Mouse (Mus musculus) intestine, embryonic 16.5 days (tissue): ENCODE data around the gene Gm17018. TPM values are rescaled to one million over a fixed set of nuclear protein-coding genes. Genes with fewer than 3 reads are reported as not detected.

ENCODE experiments used
- ATAC-seq: fragments of 200-750 bp; cut with Nextera tagmentation; 2 replicates; pipeline ENCODE4 v1.8.0; 2017; ENCODE audit warnings: moderate TSS enrichment, moderate library complexity
- H3K27ac ChIP-seq: fragments of 300-500 bp; sonication (generic); 2 replicates; pipeline ENCODE4 v1.5.1; 2014; ENCODE audit warnings: mild to moderate bottlenecking, low read length
- H3K27me3 ChIP-seq: fragments of 300-500 bp; sonication (generic); replicated peaks from 2 replicates; pipeline ENCODE4 v1.6.1; 2014; ENCODE audit warnings: low read length, control low read depth, mixed read lengths; ENCODE audit not compliant: control insufficient read depth, insufficient read depth
- H3K36me3 ChIP-seq: fragments of 300-500 bp; sonication (generic); 2 replicates; pipeline ENCODE4 v1.6.1; 2014; ENCODE audit warnings: low read length, control low read depth; ENCODE audit not compliant: control insufficient read depth, insufficient read depth
- H3K4me1 ChIP-seq: fragments of 300-500 bp; sonication (generic); 2 replicates; pipeline ENCODE4 v1.6.1; 2014; ENCODE audit warnings: low read length, control low read depth, mixed read lengths; ENCODE audit not compliant: control insufficient read depth, insufficient read depth
- H3K4me2 ChIP-seq: fragments of 300-500 bp; sonication (generic); 2 replicates; pipeline ENCODE4 v1.6.1; 2014; ENCODE audit warnings: low read depth, low read length, control low read depth
- H3K4me3 ChIP-seq: fragments of 300-500 bp; sonication (generic); 2 replicates; pipeline ENCODE4 v1.5.1; 2014; ENCODE audit warnings: mild to moderate bottlenecking, low read length
- H3K9ac ChIP-seq: fragments of 300-500 bp; sonication (generic); 2 replicates; pipeline ENCODE4 v1.6.1; 2014; ENCODE audit warnings: low read depth, low read length
- H3K9me3 ChIP-seq: fragments of 300-500 bp; sonication (generic); 2 replicates; pipeline ENCODE4 v1.6.1; 2016; ENCODE audit warnings: low read length, control low read depth; ENCODE audit not compliant: control insufficient read depth
- WGBS: fragments of 180-500 bp; shearing (Covaris S2); extraction: QIAGEN DNeasy Blood & Tissue Kit; methylation state at CpG from one replicate; pipeline ENCODE4 v1.1.7; 2014; 5-methylcytosine and 5-hydroxymethylcytosine counted together
- polyA plus RNA-seq: library from polyadenylated mRNA; unstranded; fragments of >200 nt; fragmentation: Nextera tagmentation; extraction: Ambion mirVana; gene quantifications from 2 replicates; pipeline ENCODE4 v1.2.1, GENCODE M21; 2015

The Gm17018 gene
- polyA plus RNA-seq, 1 experiment from 2014 or later: 34.6 TPM

DNA sequence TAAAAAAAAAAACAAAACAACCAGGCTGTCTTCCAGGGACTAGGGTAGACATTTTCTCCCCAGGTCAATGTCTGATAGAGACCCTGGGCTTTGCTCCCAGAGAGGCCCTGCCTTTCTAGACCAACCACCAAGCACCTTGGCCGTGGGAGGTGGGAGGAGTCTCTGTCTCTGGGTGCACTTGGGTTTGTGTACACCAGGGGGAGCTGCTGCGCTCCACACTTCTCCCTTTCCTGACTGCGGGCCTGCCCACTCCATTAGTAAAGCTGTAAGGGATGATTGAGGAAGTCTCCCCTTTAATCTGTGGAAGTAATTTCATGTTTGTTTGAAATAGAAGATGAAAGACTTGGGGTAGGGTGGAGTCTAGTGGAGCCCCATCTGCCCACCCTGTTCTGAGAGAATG, 20.8 kb downstream of the Gm17018 start:
- H3K4me3 ChIP-seq: no peak overlapping the region
- H3K9me3 ChIP-seq: no peaks in the 10 kb centered on the region
- H3K4me1 ChIP-seq: peaks cover 12% of the 10 kb centered on the region
- H3K27ac ChIP-seq: no peak overlapping the region
- H3K9ac ChIP-seq: no peak overlapping the region
- no peak for ATAC-seq
- no peak overlapping the region for H3K4me2 ChIP-seq
- WGBS: 58% methylated on average over 3 of the region's 3 CpGs
- H3K36me3 ChIP-seq: 0 out of 2 replicates have a peak, but pooled peaks cover 9% of the 10 kb centered on the region
- no peaks in the 10 kb centered on the region for H3K27me3 ChIP-seq

DNA sequence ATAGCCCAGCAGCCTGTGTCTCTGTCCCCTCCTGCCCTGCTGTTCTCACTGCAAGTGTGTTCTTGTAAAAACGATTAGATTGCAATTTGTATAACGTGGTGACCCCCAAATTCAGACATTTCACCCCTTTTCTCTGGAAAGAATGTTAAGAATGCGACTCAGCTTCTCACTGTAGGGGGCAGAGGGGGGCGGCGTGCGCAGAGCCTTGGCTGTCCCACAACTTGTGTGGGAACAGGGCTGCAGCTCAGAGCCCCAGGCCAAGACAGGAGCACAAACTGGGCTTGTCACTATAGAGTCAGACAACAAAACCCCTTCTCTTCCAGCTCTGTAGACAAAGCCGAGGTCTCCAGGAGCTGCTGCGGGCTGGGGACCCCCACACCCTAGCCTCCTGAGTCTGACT, 21.7 kb downstream of the Gm17018 start:
- H3K4me3 ChIP-seq: no peak overlapping the region
- no peak for ATAC-seq
- 0 out of 2 replicates have a peak, but pooled peaks cover 4% of the 10 kb centered on the region for H3K4me1 ChIP-seq
- no peak overlapping the region for H3K9ac ChIP-seq
- H3K4me2 ChIP-seq: no peak overlapping the region
- H3K27me3 ChIP-seq: no peaks in the 10 kb centered on the region
- 0 out of 2 replicates have a peak, but pooled peaks cover 9% of the 10 kb centered on the region for H3K36me3 ChIP-seq
- WGBS: 35% methylated on average over 8 of the region's 8 CpGs
- no peak overlapping the region for H3K27ac ChIP-seq
- no peaks in the 10 kb centered on the region for H3K9me3 ChIP-seq

DNA sequence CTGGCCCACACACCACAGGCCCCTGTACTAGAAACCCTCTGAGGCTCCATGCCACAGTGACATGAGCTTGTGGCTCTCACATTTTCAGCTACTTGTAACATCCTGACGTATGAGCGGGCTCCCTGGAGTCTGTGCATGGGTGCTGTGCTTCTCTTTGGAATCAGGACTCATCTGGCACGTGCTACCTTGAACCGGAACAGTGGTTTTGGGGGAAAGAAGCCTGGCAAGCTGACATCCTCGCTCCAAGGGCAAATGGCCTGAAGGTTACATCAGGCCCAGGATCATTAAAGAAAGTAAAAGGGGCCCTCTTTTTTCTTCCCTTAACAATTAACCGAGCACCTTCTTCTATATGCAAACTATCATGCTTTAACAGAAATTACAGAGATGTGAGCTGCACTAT, 22.7 kb downstream of the Gm17018 start:
- WGBS: 88% methylated on average over 6 of the region's 6 CpGs
- no peak overlapping the region for H3K4me2 ChIP-seq

DNA sequence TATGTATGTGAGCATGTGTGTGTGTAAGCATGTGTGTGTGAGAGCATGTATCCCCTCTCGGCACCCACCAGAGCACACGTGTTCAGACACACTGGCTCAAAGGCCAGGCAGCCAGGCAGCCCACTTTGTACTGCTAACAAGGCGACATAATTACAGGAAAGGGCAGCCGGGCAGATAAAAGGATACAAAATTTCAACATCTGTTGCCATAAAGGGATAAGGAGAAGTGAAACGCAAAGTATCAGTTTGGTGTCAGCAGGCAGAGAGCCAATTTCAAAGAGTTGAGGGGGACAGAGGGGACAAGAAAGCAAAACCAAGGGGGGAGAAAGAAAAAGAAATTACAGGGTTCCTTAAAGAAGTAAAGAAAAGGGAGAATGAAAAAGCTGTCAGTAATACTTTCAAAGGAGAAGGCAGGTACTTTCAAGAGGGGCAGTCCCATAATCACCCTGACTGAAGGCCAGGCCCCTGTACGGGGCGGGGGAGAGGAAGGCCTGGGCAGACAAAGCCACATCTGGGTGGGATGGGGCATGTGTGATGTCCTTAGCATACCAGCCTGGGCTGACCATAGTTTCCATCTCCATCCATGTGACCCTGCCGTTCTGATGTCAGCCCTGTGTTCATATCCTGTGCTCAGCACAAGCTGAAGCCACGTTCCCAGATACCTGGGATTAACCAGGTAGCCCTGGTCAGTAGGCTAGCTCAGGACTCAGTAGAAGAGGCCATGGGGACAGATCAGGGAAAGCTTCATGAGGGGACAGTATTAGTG, 24.6 kb downstream of the Gm17018 start:
- H3K4me3 ChIP-seq: no peak overlapping the region
- no peak overlapping the region for H3K27ac ChIP-seq
- H3K36me3 ChIP-seq: no peaks in the 10 kb centered on the region
- ATAC-seq: no peak
- no peaks in the 10 kb centered on the region for H3K9me3 ChIP-seq
- WGBS: 72% methylated on average over 9 of the region's 9 CpGs
- H3K27me3 ChIP-seq: no peaks in the 10 kb centered on the region
- no peak overlapping the region for H3K9ac ChIP-seq
- H3K4me1 ChIP-seq: no peaks in the 10 kb centered on the region
- H3K4me2 ChIP-seq: no peak overlapping the region

More for the DNA sequence above, 22.7 kb downstream of the Gm17018 start:
- Histone ChIP-seq H3K9me3 (no peaks in the 10 kb centered on the region), H3K27me3 (no peaks in the 10 kb centered on the region), H3K27ac (no peak overlapping the region), H3K36me3 (0 out of 2 replicates have a peak, but pooled peaks cover 4% of the 10 kb centered on the region), H3K9ac (no peak overlapping the region), H3K4me1 (no peaks in the 10 kb centered on the region), H3K4me3 (no peak overlapping the region)
- no peak for ATAC-seq

DNA sequence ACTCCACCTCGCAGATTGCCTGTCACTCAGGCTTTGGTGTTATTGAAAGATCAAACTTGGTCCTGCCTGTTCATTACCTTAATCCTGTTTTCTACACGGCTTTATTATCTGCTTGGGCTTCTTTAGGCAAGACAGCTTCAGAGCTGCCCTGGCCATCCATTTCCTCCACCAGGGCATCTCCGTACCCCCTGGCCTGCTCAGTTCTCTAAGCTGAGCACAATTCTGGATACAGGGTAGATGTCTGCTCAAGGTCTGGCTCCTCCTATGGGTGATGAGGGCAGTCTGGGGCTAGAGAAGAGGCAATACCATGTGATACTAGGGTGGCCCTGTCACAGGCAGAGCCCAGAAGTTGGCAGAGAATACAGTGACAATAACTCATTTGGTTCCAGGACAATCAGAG, 26.4 kb downstream of the Gm17018 start:
- H3K4me3 ChIP-seq: no peak overlapping the region
- H3K27me3 ChIP-seq: no peaks in the 10 kb centered on the region
- H3K4me2 ChIP-seq: no peak overlapping the region
- ATAC-seq: no peak
- no peak overlapping the region for H3K9ac ChIP-seq
- H3K36me3 ChIP-seq: no peaks in the 10 kb centered on the region
- no peak overlapping the region for H3K27ac ChIP-seq
- peaks cover 4% of the 10 kb centered on the region for H3K4me1 ChIP-seq
- no peaks in the 10 kb centered on the region for H3K9me3 ChIP-seq
- WGBS: 81% methylated on average over 3 of the region's 3 CpGs

DNA sequence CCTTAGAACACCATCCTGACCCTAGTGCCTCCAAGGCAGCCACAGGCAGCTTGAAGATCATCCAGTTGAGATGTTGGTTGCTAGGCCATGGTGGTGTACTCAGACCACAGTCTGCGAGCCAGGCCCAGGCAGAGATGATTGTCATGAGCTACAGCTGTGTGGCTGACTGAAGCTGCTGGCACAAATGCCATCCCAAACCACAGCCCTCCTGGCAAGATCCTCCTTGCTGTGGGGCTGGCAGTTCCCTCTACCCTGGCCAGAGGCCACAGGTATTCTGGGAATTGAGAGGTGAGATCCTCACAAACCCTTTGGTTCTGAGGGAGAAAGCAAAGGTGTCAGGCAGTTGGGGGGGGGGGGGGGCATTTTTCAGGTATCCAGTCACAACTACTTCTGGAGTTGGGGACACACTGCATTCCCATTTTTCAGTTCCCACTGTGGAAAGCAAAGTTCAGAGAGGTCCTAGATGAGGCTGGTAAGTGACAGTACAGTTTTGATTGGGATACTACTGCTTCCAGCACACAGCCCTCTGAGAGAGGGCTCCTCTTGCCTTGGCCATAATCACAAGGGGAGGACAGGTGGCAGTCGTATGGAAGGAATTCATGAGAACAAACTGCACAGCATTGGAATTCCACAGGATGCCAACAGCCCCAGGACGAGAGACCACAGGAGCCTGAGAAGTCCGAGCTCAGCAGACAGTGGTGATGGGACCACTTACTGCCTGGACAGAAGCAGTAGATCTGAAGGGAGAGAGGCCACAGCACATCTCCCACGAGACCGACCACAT, 27.3 kb downstream of the Gm17018 start:
- Histone ChIP-seq H3K27ac (no peak overlapping the region), H3K4me3 (no peak overlapping the region), H3K27me3 (no peaks in the 10 kb centered on the region), H3K9me3 (no peaks in the 10 kb centered on the region), H3K9ac (no peak overlapping the region), H3K4me2 (no peak overlapping the region), H3K4me1 (peaks cover 6% of the 10 kb centered on the region), H3K36me3 (no peaks in the 10 kb centered on the region)
- ATAC-seq: no peak
- WGBS: 88% methylated on average over 6 of the region's 6 CpGs

DNA sequence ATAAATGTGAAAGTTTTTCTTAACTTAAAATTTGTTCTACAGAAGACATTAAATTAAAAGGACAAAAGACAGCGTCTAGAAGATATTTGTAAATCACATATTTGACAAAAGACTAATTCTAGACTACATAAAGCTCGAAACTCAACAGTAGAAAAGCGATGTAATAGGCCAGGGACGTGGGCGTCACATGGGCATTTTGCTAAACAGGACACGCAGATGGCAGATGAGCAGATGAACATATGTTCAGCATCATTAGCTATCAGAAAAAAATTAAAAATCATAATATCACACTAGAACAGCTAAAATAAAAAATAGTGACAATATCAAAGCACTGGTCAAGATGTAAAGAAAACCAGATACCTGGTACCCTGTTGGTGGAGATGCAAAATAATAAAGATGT, 29.3 kb downstream of the Gm17018 start:
- WGBS: 94% methylated on average over 6 of the region's 6 CpGs
- no peaks in the 10 kb centered on the region for H3K36me3 ChIP-seq
- no peak overlapping the region for H3K27ac ChIP-seq
- H3K9me3 ChIP-seq: no peaks in the 10 kb centered on the region
- H3K4me2 ChIP-seq: no peak overlapping the region
- H3K4me1 ChIP-seq: peaks cover 6% of the 10 kb centered on the region
- ATAC-seq: no peak
- H3K4me3 ChIP-seq: no peak overlapping the region
- no peak overlapping the region for H3K9ac ChIP-seq
- H3K27me3 ChIP-seq: no peaks in the 10 kb centered on the region

DNA sequence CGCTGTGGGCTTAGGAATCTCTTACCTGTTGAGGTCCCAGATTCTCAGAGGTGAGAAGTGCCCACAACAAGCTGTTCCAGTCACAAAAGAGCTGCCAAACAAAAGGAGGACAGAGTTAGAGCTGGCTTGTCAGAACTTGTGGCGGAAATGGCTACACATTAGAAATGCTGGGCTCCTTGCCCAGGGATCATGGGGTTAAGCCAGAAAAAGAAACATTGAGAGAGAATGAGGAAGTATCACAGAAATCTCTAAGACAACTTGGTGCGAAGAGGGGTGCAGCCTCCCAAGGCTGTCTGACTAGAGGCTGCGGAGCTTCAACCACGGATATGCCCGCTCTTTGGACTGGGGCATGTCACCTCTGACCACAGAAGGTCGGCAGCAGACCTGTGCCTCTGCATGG, 31.3 kb downstream of the Gm17018 start:
- H3K4me2 ChIP-seq: no peak overlapping the region
- no peak overlapping the region for H3K27ac ChIP-seq
- no peaks in the 10 kb centered on the region for H3K36me3 ChIP-seq
- 74% methylated on average over 7 of the region's 7 CpGs for WGBS
- peaks cover 6% of the 10 kb centered on the region for H3K4me1 ChIP-seq
- no peak for ATAC-seq
- H3K4me3 ChIP-seq: no peak overlapping the region
- H3K9me3 ChIP-seq: no peaks in the 10 kb centered on the region
- H3K27me3 ChIP-seq: no peaks in the 10 kb centered on the region
- H3K9ac ChIP-seq: no peak overlapping the region

DNA sequence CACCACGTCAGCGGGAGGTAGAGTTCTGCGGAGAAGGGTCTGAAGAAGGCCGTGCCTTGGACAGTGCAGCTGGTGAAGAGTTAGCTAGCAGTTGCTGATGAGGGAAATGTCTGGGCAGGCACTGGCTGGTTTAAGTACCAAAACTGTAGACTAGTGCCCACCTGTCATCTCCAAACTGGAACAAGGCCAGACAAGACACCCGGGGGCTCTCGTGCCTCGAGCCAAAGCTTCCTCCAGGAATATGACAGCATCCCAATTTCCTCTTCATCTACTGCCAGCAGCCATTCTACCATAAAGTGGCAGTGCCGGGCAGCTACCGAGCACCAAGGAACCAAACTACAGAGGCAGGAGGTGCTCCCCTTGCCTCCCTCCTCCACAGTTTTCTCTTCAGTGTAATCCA, 32.5 kb downstream of the Gm17018 start:
- Histone ChIP-seq H3K4me2 (no peak overlapping the region), H3K36me3 (no peaks in the 10 kb centered on the region), H3K9me3 (no peaks in the 10 kb centered on the region), H3K4me3 (no peak overlapping the region), H3K27me3 (no peaks in the 10 kb centered on the region), H3K9ac (no peak overlapping the region), H3K27ac (no peak overlapping the region), H3K4me1 (peaks cover 6% of the 10 kb centered on the region)
- ATAC-seq: no peak
- 90% methylated on average over 9 of the region's 9 CpGs for WGBS
